8 mouse cellular contexts compared by ENCODE assay signal in genomic region chr16:87245933-87246791, GRCm38 (mm10).
DNase-seq lines count a peak whose midpoint lies in the region; ATAC-seq lines count a peak whose summit lies in the region.

No protein-coding gene starts in this region.

- peak; percentile 81; the same call in 1 of the 2 replicates for ATAC-seq in embryonic facial prominence, embryonic 15.5 days (ENCODE audit: insufficient number of reproducible peaks, low FRiP score, low TSS enrichment, low read depth)
- peak; percentile 88 for ATAC-seq in kidney, embryonic 15.5 days (replicated peaks; ENCODE audit: low FRiP score)
- peak; percentile 89 for ATAC-seq in lung, embryonic 16.5 days (ENCODE audit: low read depth)

- peak; percentile 35 to 52 for DNase-seq in right cerebral cortex, postnatal 10 days (ENCODE audit: low spot score in 2 of 2)
- DNase-seq in right cerebral cortex, postnatal 4 days: no peak
- peak; percentile 84 for DNase-seq in heart, embryonic 10.5 days (ENCODE audit: low spot score)
- peak; percentile 64 for DNase-seq in skeletal muscle tissue, adult 2 months (ENCODE audit: low read depth, low spot score)
- no peak for DNase-seq in natural killer cell, adult 2 months (ENCODE audit: low spot score in 2 of 2)

- H3K36me3 ChIP-seq in embryonic facial prominence, embryonic 15.5 days: no peaks in the 10 kb centered on the region
- H3K36me3 ChIP-seq in heart, embryonic 10.5 days: no peaks in the 10 kb centered on the region
- H3K36me3 ChIP-seq in kidney, embryonic 15.5 days: no peaks in the 10 kb centered on the region
- no peaks in the 10 kb centered on the region for H3K36me3 ChIP-seq in lung, embryonic 16.5 days (ENCODE audit: control insufficient read depth, insufficient read depth, low read length)

- no peak overlapping the region for H3K9ac ChIP-seq in embryonic facial prominence, embryonic 15.5 days
- peak overlapping the region; percentile 35 for H3K9ac ChIP-seq in kidney, embryonic 15.5 days
- H3K9ac ChIP-seq in lung, embryonic 16.5 days (ENCODE audit: low read length): peak overlapping the region; percentile 60

- H3K27ac ChIP-seq in embryonic facial prominence, embryonic 15.5 days (replicated peaks): peak overlapping the region; percentile 83
- peak overlapping the region; percentile 82 for H3K27ac ChIP-seq in heart, embryonic 10.5 days
- H3K27ac ChIP-seq in kidney, embryonic 15.5 days: peak overlapping the region; percentile 81
- peak overlapping the region; percentile 30 for H3K27ac ChIP-seq in lung, embryonic 16.5 days (ENCODE audit: low read length)

- peaks cover 9% of the 10 kb centered on the region for H3K4me1 ChIP-seq in embryonic facial prominence, embryonic 15.5 days
- H3K4me1 ChIP-seq in heart, embryonic 10.5 days: peaks cover 20% of the 10 kb centered on the region
- peaks cover 27% of the 10 kb centered on the region for H3K4me1 ChIP-seq in kidney, embryonic 15.5 days
- peaks cover 15% of the 10 kb centered on the region; the same call in 1 of the 2 replicates for H3K4me1 ChIP-seq in lung, embryonic 16.5 days (replicated peaks; ENCODE audit: control insufficient read depth, insufficient read depth, low read length)

- peak overlapping the region; percentile 45 for H3K4me2 ChIP-seq in embryonic facial prominence, embryonic 15.5 days (replicated peaks)
- H3K4me2 ChIP-seq in kidney, embryonic 15.5 days: peak overlapping the region; percentile 61
- H3K4me2 ChIP-seq in lung, embryonic 16.5 days (ENCODE audit: low read depth, low read length): peak overlapping the region; percentile 47

- 33% methylated on average over 26 of the region's 26 CpGs for WGBS in embryonic facial prominence, embryonic 15.5 days
- WGBS in heart, embryonic 10.5 days: 44% methylated on average over 26 of the region's 26 CpGs
- WGBS in kidney, embryonic 15.5 days: 18% methylated on average over 26 of the region's 26 CpGs
- WGBS in lung, embryonic 16.5 days: 29% methylated on average over 26 of the region's 26 CpGs

- no peaks in the 10 kb centered on the region for H3K9me3 ChIP-seq in embryonic facial prominence, embryonic 15.5 days (replicated peaks)
- H3K9me3 ChIP-seq in heart, embryonic 10.5 days: no peaks in the 10 kb centered on the region
- H3K9me3 ChIP-seq in kidney, embryonic 15.5 days (replicated peaks): no peaks in the 10 kb centered on the region
- H3K9me3 ChIP-seq in lung, embryonic 16.5 days (ENCODE audit: control insufficient read depth, low read length): no peaks in the 10 kb centered on the region

- H3K27me3 ChIP-seq in embryonic facial prominence, embryonic 15.5 days: 0 out of 2 replicates have a peak, but pooled peaks cover 3% of the 10 kb centered on the region
- H3K27me3 ChIP-seq in heart, embryonic 10.5 days (ENCODE audit: insufficient read depth, poor library complexity, severe bottlenecking): no peaks in the 10 kb centered on the region
- H3K27me3 ChIP-seq in kidney, embryonic 15.5 days: no peaks in the 10 kb centered on the region
- no peaks in the 10 kb centered on the region for H3K27me3 ChIP-seq in lung, embryonic 16.5 days (ENCODE audit: control insufficient read depth, insufficient read depth, low read depth, low read length)

- peak overlapping the region; percentile 31 for H3K4me3 ChIP-seq in embryonic facial prominence, embryonic 15.5 days (replicated peaks)
- peak overlapping the region; percentile 36 for H3K4me3 ChIP-seq in heart, embryonic 10.5 days
- H3K4me3 ChIP-seq in kidney, embryonic 15.5 days (replicated peaks): peak overlapping the region; percentile 41
- H3K4me3 ChIP-seq in lung, embryonic 16.5 days (ENCODE audit: low read length): peak overlapping the region; percentile 39

Comparison
In these comparisons a context has a peak if more than half of its experiments do, and no peak if none do; other contexts are left out.
1. DNase-seq: peak in right cerebral cortex, postnatal 10 days (2 of 2), heart, embryonic 10.5 days (single experiment) and skeletal muscle tissue, adult 2 months (single experiment); none in right cerebral cortex, postnatal 4 days (single experiment) and natural killer cell, adult 2 months (0 of 2).
2. H3K27ac ChIP-seq: peak in every context shown above with its lines; median percentile 83 in embryonic facial prominence, embryonic 15.5 days; 82 in heart, embryonic 10.5 days; 81 in kidney, embryonic 15.5 days; 30 in lung, embryonic 16.5 days.
3. Peak in every context shown above with its lines, with median percentiles within 50 percentile points of each other: ATAC-seq, H3K4me2 ChIP-seq and H3K4me3 ChIP-seq.